Mouse (Mus musculus): ENCODE data around the gene Gna13.

Gene Gna13

GRCm38 (mm10) chr11:109375412-109375811, 12.8 kb downstream of the Gna13 start:
- no peak for DNase-seq (ENCODE audit: low spot score)

GRCm38 (mm10) chr11:109376484-109377143, 14.0 kb downstream of the Gna13 start:
- DNase-seq (ENCODE audit: low spot score): peak; percentile 34

- DNase-seq (ENCODE audit: low spot score): no peak
Observed at GRCm38 (mm10) chr11:109377477-109377876, 14.8 kb downstream of the Gna13 start.

GRCm38 (mm10) chr11:109378051-109378450, 15.4 kb downstream of the Gna13 start:
- no peak for DNase-seq (ENCODE audit: low spot score)

GRCm38 (mm10) chr11:109380662-109381061, 18.0 kb downstream of the Gna13 start:
- no peak for DNase-seq (ENCODE audit: low spot score)

GRCm38 (mm10) chr11:109385296-109385695, 22.7 kb downstream of the Gna13 start:
- DNase-seq (ENCODE audit: low spot score): no peak

GRCm38 (mm10) chr11:109389046-109389445, 26.4 kb downstream of the Gna13 start:
- no peak for DNase-seq (ENCODE audit: low spot score)

- DNase-seq (ENCODE audit: low spot score): no peak
Observed at GRCm38 (mm10) chr11:109391200-109391599, 28.6 kb downstream of the Gna13 start.

GRCm38 (mm10) chr11:109391760-109392159, 29.1 kb downstream of the Gna13 start:
- DNase-seq (ENCODE audit: low spot score): no peak

- no peak for DNase-seq (ENCODE audit: low spot score)
Observed at GRCm38 (mm10) chr11:109392601-109393000, 30.0 kb downstream of the Gna13 start.

- no peak for DNase-seq (ENCODE audit: low spot score)
Observed at GRCm38 (mm10) chr11:109394758-109395157, 32.1 kb downstream of the Gna13 start.

GRCm38 (mm10) chr11:109395291-109395690, 32.7 kb downstream of the Gna13 start:
- DNase-seq (ENCODE audit: low spot score): no peak

- no peak for DNase-seq (ENCODE audit: low spot score)
Observed at GRCm38 (mm10) chr11:109406431-109406830, 43.8 kb downstream of the Gna13 start.

- no peak for DNase-seq (ENCODE audit: low spot score)
Observed at GRCm38 (mm10) chr11:109410197-109410980, 47.8 kb downstream of the Gna13 start.

GRCm38 (mm10) chr11:109413617-109414016, 51.0 kb downstream of the Gna13 start, which contains the start of gene 9930022D16Rik:
9930022D16Rik (plus strand) TSS chr11:109413917.
- no peak for DNase-seq (ENCODE audit: low spot score)

- no peak for DNase-seq (ENCODE audit: low spot score)
Observed at GRCm38 (mm10) chr11:109414802-109415201, 52.2 kb downstream of the Gna13 start.

- DNase-seq (ENCODE audit: low spot score): no peak
Observed at GRCm38 (mm10) chr11:109416709-109417420, 54.2 kb downstream of the Gna13 start.

GRCm38 (mm10) chr11:109417472-109418040, 54.9 kb downstream of the Gna13 start:
- DNase-seq (ENCODE audit: low spot score): no peak

- DNase-seq (ENCODE audit: low spot score): no peak
Observed at GRCm38 (mm10) chr11:109419461-109419860, 56.8 kb downstream of the Gna13 start.

GRCm38 (mm10) chr11:109419961-109420566, 57.4 kb downstream of the Gna13 start:
- DNase-seq (ENCODE audit: low spot score): no peak

GRCm38 (mm10) chr11:109420567-109420962, 57.9 kb downstream of the Gna13 start:
- no peak for DNase-seq (ENCODE audit: low spot score)

- DNase-seq (ENCODE audit: low spot score): no peak
Observed at GRCm38 (mm10) chr11:109421205-109421604, 58.6 kb downstream of the Gna13 start.
